Mouse (Mus musculus): Measurements from ENCODE around the gene Alg1. TPM values are rescaled to one million over a fixed set of nuclear protein-coding genes. Genes with fewer than 3 reads are reported as not detected.

Alg1 gene
- total RNA-seq, 2 experiments from 2014 or later, result 19.5 to 20.0 TPM

DNA sequence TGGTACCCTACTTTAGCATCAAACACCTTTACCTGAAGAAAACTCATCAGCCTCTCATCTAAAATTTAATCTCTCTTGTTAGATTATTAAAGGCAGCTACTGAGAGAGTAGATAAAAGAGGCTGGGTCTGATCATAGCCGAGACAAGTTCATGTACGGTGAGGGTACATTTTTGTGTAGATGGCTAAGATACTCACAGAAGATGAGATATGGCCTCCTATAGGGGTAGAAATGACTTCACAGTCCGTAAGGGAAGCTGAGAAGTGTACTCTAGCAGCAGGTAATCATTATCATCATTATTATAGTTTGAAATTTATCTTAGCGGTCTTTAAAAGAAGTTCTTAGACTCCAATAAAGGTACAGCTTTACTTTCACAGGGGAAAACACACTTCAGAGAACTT, 439 bp upstream of the Alg1 start:
- ATAC-seq (ENCODE audit: poor library complexity, severe bottlenecking), result no peak

- ATAC-seq (ENCODE audit: poor library complexity, severe bottlenecking), result no peak
These were observed 8.9 kb downstream of the Alg1 start for GRCm38 (mm10) chr16:5242355-5242754.

DNA sequence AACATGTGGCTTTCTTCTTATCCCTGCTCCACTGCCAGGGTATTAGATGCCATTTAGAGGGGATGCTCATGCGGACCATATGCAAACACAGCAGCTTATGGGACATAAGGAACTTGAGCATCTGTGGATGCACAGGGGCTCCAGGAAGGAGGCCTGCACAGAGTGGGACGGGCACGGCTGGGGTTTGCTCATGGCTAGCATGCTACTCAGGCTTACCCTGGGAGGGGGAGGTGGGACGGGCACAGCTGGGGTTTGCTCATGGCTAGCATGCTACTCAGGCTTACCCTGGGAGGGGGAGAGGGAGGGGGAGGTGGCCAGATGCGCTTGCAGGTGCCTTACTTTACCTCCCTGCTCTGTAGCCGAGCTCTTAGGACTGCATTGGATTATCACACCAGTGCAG, 9.5 kb downstream of the Alg1 start:
- no peak for ATAC-seq (ENCODE audit: poor library complexity, severe bottlenecking)

DNA sequence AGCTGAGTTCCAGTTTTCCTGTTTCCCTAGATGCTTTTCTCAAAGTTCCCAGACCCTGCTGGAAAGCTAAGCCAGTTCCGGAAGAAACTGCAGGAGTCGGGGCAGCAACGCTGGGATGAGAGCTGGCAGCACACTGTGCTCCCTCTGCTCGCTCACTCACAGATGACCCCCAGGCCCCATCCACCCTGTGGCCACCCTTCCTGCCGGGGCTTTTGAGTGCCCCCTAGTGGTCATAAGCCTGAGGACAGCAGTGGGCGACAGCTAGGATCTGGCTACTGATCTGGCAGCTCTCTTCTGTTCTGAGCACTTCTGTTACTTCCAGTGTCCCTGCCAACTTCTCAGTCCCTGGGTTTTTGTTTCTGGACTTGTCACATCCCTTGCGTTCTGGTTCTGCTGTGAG, 11.0 kb downstream of the Alg1 start:
- ATAC-seq (ENCODE audit: poor library complexity, severe bottlenecking), result peak; percentile 94

DNA sequence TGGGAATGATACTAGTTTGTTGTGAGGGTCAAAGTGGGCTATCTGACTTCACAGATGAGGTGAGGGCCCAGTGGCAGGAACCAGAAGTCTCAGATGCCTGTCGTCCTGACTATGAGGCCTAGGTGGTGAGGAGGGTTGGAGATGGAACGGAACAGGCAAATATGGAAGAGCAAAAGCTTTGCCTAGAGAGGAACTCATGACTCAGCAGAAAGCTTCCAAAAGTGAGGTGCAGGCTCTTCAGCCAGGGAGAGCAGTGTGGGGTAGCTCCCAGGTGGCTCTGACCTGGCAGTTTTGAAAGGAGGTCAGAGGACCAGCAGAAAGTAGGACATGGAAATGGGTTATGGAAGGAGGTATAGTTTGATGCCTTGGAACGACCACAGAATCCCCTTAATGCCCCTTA, 17.5 kb downstream of the Alg1 start:
- no peak for ATAC-seq (ENCODE audit: poor library complexity, severe bottlenecking)

GRCm38 (mm10) chr16:5252260-5252659, 18.8 kb downstream of the Alg1 start:
- no peak for ATAC-seq (ENCODE audit: poor library complexity, severe bottlenecking)

GRCm38 (mm10) chr16:5254346-5255025, 21.1 kb downstream of the Alg1 start:
- ATAC-seq (ENCODE audit: poor library complexity, severe bottlenecking), result peak; percentile 76

GRCm38 (mm10) chr16:5255081-5255740, 21.8 kb downstream of the Alg1 start:
- no peak for ATAC-seq (ENCODE audit: poor library complexity, severe bottlenecking)

- peak; percentile 94 for ATAC-seq (ENCODE audit: poor library complexity, severe bottlenecking)
These were observed 22.5 kb downstream of the Alg1 start, which contains the start of gene Eef2kmt for GRCm38 (mm10) chr16:5255779-5256496. Gene Eef2kmt, minus strand, starts transcription at chr16:5255983.

DNA sequence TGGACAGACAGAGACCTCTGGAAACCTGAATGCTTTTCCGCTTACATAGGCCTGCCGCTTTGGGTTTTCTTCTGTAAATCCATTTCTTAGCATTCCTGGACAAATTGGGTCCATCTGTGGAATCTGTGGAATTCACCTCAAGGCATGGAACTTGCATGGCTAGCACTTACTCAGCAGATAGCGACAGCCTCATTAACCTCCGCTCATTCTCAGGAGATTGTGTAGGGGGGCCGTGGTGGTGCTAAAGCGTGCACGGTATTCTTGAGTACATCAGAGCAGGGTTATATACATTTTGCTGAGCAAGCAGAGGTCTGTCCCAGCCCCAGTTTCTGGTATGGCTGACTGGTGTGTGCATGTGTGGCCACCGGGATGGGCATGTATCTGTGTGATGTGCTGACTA, 29.7 kb downstream of the Alg1 start:
- ATAC-seq (ENCODE audit: poor library complexity, severe bottlenecking), result no peak

- ATAC-seq (ENCODE audit: poor library complexity, severe bottlenecking), result no peak
These were observed 30.5 kb downstream of the Alg1 start for GRCm38 (mm10) chr16:5263926-5264325.

DNA sequence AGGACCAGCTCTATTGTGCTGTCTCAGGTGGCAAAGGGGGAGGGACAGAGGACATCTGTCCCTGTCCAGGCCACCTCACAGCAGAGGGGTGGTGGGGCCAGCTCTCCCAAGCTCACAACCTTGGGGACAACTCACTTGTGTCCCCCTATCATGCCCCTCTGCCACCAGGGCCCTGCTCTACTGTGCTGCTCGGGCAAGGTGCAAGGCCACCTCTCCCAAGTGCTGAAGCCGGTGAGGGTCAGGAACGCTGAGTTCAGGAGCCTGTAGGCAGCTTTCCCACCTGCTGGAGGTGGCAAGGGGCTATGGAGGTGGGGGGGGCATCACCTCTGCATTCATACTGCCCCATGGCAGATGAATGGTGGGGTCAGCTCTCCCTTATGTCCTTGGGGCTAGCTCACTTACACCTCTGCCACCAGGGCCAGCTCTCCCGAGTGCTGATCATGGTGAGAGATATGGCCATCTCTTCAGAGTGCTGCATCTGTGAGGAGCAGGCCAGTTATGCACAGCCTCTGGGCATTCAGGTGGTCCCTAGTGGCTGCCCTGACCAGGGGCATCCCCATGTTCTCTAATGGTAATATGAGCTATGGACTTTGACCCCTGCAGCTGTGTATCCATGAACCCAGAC, 38.1 kb downstream of the Alg1 start:
- ATAC-seq (ENCODE audit: poor library complexity, severe bottlenecking), result no peak

DNA sequence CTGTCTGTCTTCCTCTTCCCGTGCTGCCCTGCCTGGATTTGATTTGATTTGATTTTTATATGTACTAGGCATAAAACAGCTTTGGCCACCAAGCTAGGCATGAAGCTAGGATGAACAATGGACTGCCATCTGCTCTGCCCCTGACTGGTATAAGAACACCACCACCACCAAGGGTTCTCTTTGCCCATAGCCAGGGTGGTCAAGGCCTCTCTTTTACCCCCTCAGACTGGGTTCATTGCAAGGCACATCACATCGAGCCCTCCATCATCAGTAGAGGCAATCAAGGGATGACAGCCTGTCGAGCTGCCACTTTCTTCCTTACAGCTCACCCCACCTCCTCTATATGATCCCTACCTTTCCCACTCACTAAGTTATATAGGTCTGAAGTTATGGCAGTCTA, 39.0 kb downstream of the Alg1 start:
- ATAC-seq (ENCODE audit: poor library complexity, severe bottlenecking), result no peak

DNA sequence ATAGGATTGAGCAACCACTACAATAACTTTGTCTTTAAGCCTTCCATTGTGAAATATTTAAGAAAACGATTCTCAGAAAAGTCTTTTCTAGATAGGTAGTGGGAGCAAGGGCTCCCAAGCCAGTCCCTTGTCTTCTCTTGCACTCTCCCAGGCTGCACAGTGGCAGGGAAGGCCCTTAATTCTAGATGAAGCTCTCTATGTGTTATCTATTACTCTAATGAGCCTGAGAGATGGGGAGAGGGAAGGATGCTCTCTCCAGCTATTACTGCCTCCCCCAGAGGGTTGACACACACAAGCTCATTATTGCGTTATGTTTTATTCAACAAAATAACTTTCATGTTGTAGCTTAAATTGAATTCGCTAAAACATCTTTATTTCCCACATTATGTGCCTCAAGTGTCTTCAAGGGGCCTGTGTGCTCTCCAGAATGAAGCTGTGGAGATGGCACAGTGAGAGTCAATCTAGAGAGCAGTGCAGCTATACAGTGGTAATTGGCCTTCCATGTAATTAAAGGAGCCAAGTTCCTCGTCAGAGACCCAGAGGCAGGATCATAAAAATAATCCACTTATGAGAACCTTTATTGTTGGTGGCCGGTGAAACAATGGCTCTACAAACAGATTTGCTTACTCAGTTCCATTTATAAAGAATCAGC, 46.3 kb downstream of the Alg1 start:
- ATAC-seq (ENCODE audit: poor library complexity, severe bottlenecking), result no peak

DNA sequence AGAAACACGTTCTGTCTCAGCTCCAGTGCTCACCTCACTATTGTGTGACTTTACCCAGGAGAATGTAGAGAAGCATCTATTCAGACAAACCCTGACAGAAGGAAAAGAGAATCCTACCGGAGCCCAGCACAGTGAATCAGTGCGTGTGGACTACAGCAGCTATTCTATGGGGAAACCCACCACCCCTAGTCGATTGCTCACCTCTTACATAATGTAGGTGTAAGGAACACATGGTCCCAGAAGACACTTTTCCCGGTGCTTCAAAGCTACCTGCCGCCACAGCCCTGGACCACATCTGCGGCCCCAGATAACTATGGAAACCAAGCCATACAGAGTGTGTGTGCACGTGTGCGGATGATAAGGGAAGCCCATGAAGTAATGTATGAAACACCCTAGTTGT, 49.3 kb downstream of the Alg1 start:
- ATAC-seq (ENCODE audit: poor library complexity, severe bottlenecking), result no peak

- ATAC-seq (ENCODE audit: poor library complexity, severe bottlenecking), result no peak
These were observed 52.0 kb downstream of the Alg1 start for GRCm38 (mm10) chr16:5285376-5285775.

Other genes starting within 250 kb of the Alg1 start
- not detected in 2 replicates for gene Sept12, start 235.8 kb upstream of the Alg1 start, total RNA-seq (2015)
- gene Sept12, start 235.8 kb upstream of the Alg1 start, total RNA-seq (2017), result not detected in 2 replicates
- not detected in 2 replicates for gene Smim22, start 226.3 kb upstream of the Alg1 start, total RNA-seq (2015)
- gene Smim22, start 226.3 kb upstream of the Alg1 start, total RNA-seq (2017), result not detected in 2 replicates
- 75.8 and 80.5 TPM in 2 replicates for gene Rogdi, start 220.1 kb upstream of the Alg1 start, total RNA-seq (2015)
- 28.1 and 38.9 TPM in 2 replicates for gene Rogdi, start 220.1 kb upstream of the Alg1 start, total RNA-seq (2017)
- 66.7 and 69.8 TPM in 2 replicates for gene Glyr1, start 183.8 kb upstream of the Alg1 start, total RNA-seq (2015)
- 100 and 112 TPM in 2 replicates for gene Glyr1, start 183.8 kb upstream of the Alg1 start, total RNA-seq (2017)
- 25.7 and 28.0 TPM in 2 replicates for gene Ubn1, start 183.6 kb upstream of the Alg1 start, total RNA-seq (2015)
- gene Ubn1, start 183.6 kb upstream of the Alg1 start, total RNA-seq (2017), result 39.5 and 52.6 TPM in 2 replicates
- not detected in 2 replicates for gene Ppl, start 101.2 kb upstream of the Alg1 start, total RNA-seq (2015)
- gene Ppl, start 101.2 kb upstream of the Alg1 start, total RNA-seq (2017), result not detected in 2 replicates
- not detected in 2 replicates for gene Sec14l5, start 86.5 kb upstream of the Alg1 start, total RNA-seq (2015)
- not detected in 2 replicates for gene Sec14l5, start 86.5 kb upstream of the Alg1 start, total RNA-seq (2017)
- 42.5 and 43.5 TPM in 2 replicates for gene Nagpa, start 29.6 kb upstream of the Alg1 start, total RNA-seq (2015)
- 74.9 and 76.1 TPM in 2 replicates for gene Nagpa, start 29.6 kb upstream of the Alg1 start, total RNA-seq (2017)
- not detected in 2 replicates for gene AU021092, start 11.3 kb upstream of the Alg1 start, total RNA-seq (2015)
- gene AU021092, start 11.3 kb upstream of the Alg1 start, total RNA-seq (2017), result not detected in 2 replicates
- 12.4 and 12.8 TPM in 2 replicates for gene Eef2kmt, start 22.4 kb downstream of the Alg1 start, total RNA-seq (2015)
- gene Eef2kmt, start 22.4 kb downstream of the Alg1 start, total RNA-seq (2017), result 9.1 and 10.7 TPM in 2 replicates

All from megakaryocyte, adult 5-6 weeks (primary cell).